Mouse (Mus musculus) pancreas, adult 10 weeks (tissue): ENCODE measurements around the gene Rhog. TPM values are rescaled to one million over a fixed set of nuclear protein-coding genes. Genes with fewer than 3 reads are reported as not detected.

Experiments
- polyA plus RNA-seq: library from polyadenylated mRNA; stranded (reverse); fragments of 350-450 nt; fragmentation: Illumina TruSeq; extraction: RNeasy Lipid Tissue Mini Kit (QIAGEN cat#74804); gene quantifications from one replicate; pipeline ENCODE4 v1.2.3, GENCODE M21; 2015; ENCODE audit warnings: low read depth, low replicate concordance; ENCODE audit not compliant: insufficient read depth

The Rhog gene
- 16.1 TPM for polyA plus RNA-seq

GRCm38 (mm10) chr7:102255954-102256353, at the start of gene Rhog:
Gene Rhog, minus strand, starts transcription at chr7:102256054.

GRCm38 (mm10) chr7:102267601-102268394, 11.9 kb upstream of the Rhog start, which contains the start of gene Stim1:
Gene Stim1, plus strand, starts transcription at chr7:102267806.

GRCm38 (mm10) chr7:102209756-102210721, 45.8 kb downstream of the Rhog start, which contains the start of the genes Nup98 and Pgap2:
Gene Nup98, minus strand, starts transcription at chr7:102210176.
Gene Pgap2, plus strand, starts transcription at chr7:102210208.

Other genes starting within 250 kb of the Rhog start
- gene Il18bp, start 237.4 kb downstream of the Rhog start, polyA plus RNA-seq, result 5.5 TPM
- 7.9 TPM for gene Rnf121, start 190.6 kb downstream of the Rhog start, polyA plus RNA-seq
- gene Xndc1, start 190.5 kb downstream of the Rhog start, polyA plus RNA-seq, result 7.2 TPM
- gene Xntrpc, start 190.3 kb downstream of the Rhog start, polyA plus RNA-seq, result 1.0 TPM
- gene Trpc2, start 172.9 kb downstream of the Rhog start, polyA plus RNA-seq, result not detected
- not detected for gene Art1, start 154.3 kb downstream of the Rhog start, polyA plus RNA-seq
- not detected for gene Art5, start 146.6 kb downstream of the Rhog start, polyA plus RNA-seq
- gene Chrna10, start 139.2 kb downstream of the Rhog start, polyA plus RNA-seq, result not detected
- gene Nup98, start 45.9 kb downstream of the Rhog start, polyA plus RNA-seq, result 6.5 TPM
- 12.6 TPM for gene Pgap2, start 45.8 kb downstream of the Rhog start, polyA plus RNA-seq
- gene Stim1, start 11.8 kb upstream of the Rhog start, polyA plus RNA-seq, result 9.1 TPM
- gene Rrm1, start 185.6 kb upstream of the Rhog start, polyA plus RNA-seq, result 4.1 TPM
- not detected for gene Olfr543, start 225.6 kb upstream of the Rhog start, polyA plus RNA-seq
- not detected for gene Olfr544, start 232.3 kb upstream of the Rhog start, polyA plus RNA-seq
- gene Olfr545, start 243.5 kb upstream of the Rhog start, polyA plus RNA-seq, result not detected